Mouse (Mus musculus) lung, embryonic 15.5 days (tissue): ENCODE results near the gene Wap. TPM values are rescaled to one million over a fixed set of nuclear protein-coding genes. Genes with fewer than 3 reads are reported as not detected.

Source experiments
- ATAC-seq: fragments of 200-750 bp; cut with Nextera tagmentation; 2 replicates; pipeline ENCODE4 v1.8.0; 2017; ENCODE audit warnings: moderate number of reproducible peaks, borderline replicate concordance; ENCODE audit not compliant: low FRiP score, low TSS enrichment; ENCODE audit errors: extremely low read depth
- H3K27ac ChIP-seq: fragments of 300-500 bp; sonication (generic); 2 replicates; pipeline ENCODE4 v1.5.1; 2015; ENCODE audit warnings: moderate library complexity, mild to moderate bottlenecking, inconsistent platforms
- H3K27me3 ChIP-seq: fragments of 300-500 bp; sonication (generic); 2 replicates; pipeline ENCODE4 v1.6.1; 2015; ENCODE audit warnings: inconsistent platforms
- H3K36me3 ChIP-seq: fragments of 300-500 bp; sonication (generic); 2 replicates; pipeline ENCODE4 v1.6.1; 2015; ENCODE audit warnings: inconsistent platforms
- H3K4me1 ChIP-seq: fragments of 300-500 bp; sonication (generic); 2 replicates; pipeline ENCODE4 v1.6.1; 2015; ENCODE audit warnings: inconsistent platforms
- H3K4me2 ChIP-seq: fragments of 300-500 bp; sonication (generic); 2 replicates; pipeline ENCODE4 v1.6.1; 2015; ENCODE audit warnings: inconsistent platforms, mild to moderate bottlenecking, moderate library complexity
- H3K4me3 ChIP-seq: fragments of 300-500 bp; sonication (generic); 2 replicates; pipeline ENCODE4 v1.5.1; 2015; ENCODE audit warnings: mild to moderate bottlenecking, inconsistent platforms
- H3K9ac ChIP-seq: fragments of 300-500 bp; sonication (generic); 2 replicates; pipeline ENCODE4 v1.6.1; 2015; ENCODE audit warnings: inconsistent platforms
- H3K9me3 ChIP-seq: fragments of 300-500 bp; sonication (generic); 2 replicates; pipeline ENCODE4 v1.6.1; 2016; ENCODE audit warnings: inconsistent platforms
- WGBS: fragments of 180-500 bp; shearing (Covaris S2); methylation state at CpG from one replicate; pipeline ENCODE4 v1.1.7; 2015; 5-methylcytosine and 5-hydroxymethylcytosine counted together
- polyA plus RNA-seq: library from polyadenylated mRNA; unstranded; fragments of >200 nt; fragmentation: Nextera tagmentation; extraction: Ambion mirVana; gene quantifications from 2 replicates; pipeline ENCODE4 v1.2.1, GENCODE M21; 2015

The Wap gene
- polyA plus RNA-seq: not detected in 2 replicates

DNA sequence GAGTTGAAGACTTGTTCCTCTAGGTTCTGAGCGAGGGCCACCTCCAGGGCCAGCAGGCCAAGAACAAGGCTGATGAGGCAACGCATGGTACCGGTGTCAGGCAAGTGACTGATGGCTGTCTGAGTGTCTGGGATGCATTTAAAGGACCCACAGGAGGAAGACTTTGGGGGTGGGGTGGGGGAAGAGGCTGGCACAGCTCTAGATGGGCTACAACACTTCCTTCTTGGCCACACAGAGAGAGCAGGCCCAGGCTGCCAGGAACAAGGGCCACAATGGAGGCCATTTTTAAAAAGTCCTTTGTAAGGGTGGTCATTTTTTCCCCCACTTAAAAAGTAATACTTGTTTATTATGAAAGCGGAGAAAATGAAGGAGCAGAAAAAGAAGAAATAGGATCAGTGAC lies at the start of gene Wap:
Wap (minus strand) TSS at position 101 of the 400 bp plus-strand sequence.
- H3K27ac ChIP-seq: no peak within 1 kb of the TSS
- no peaks in the 10 kb centered on the region for H3K27me3 ChIP-seq
- no peaks in the 10 kb centered on the region for H3K4me1 ChIP-seq
- H3K9ac ChIP-seq: no peak within 1 kb of the TSS
- H3K36me3 ChIP-seq: no peaks in the 10 kb centered on the region
- H3K4me3 ChIP-seq: no peak within 1 kb of the TSS
- ATAC-seq: no peak
- WGBS: 85% methylated on average over 4 of the region's 4 CpGs
- no peaks in the 10 kb centered on the region for H3K9me3 ChIP-seq
- no peak within 1 kb of the TSS for H3K4me2 ChIP-seq

- Histone ChIP-seq H3K27me3 (no peaks in the 10 kb centered on the region), H3K4me1 (no peaks in the 10 kb centered on the region), H3K4me3 (no peak overlapping the region), H3K9ac (no peak overlapping the region), H3K27ac (no peak overlapping the region), H3K9me3 (no peaks in the 10 kb centered on the region), H3K4me2 (no peak overlapping the region), H3K36me3 (no peaks in the 10 kb centered on the region)
- no peak for ATAC-seq
- 68% methylated on average over 3 of the region's 3 CpGs for WGBS
Observed at GRCm38 (mm10) chr11:6684741-6685140, 46.3 kb upstream of the Wap start.

- Histone ChIP-seq H3K27me3 (no peaks in the 10 kb centered on the region), H3K4me2 (peak overlapping the region; percentile 38), H3K9me3 (no peaks in the 10 kb centered on the region), H3K4me3 (no peak overlapping the region), H3K4me1 (no peaks in the 10 kb centered on the region), H3K27ac (no peak overlapping the region), H3K9ac (no peak overlapping the region), H3K36me3 (no peaks in the 10 kb centered on the region)
- ATAC-seq: 0 out of 2 replicates have a peak, but pooled peaks have one; percentile 40
- WGBS: 18% methylated on average over 10 of the region's 10 CpGs
Observed at GRCm38 (mm10) chr11:6680397-6680818, 42.0 kb upstream of the Wap start.

DNA sequence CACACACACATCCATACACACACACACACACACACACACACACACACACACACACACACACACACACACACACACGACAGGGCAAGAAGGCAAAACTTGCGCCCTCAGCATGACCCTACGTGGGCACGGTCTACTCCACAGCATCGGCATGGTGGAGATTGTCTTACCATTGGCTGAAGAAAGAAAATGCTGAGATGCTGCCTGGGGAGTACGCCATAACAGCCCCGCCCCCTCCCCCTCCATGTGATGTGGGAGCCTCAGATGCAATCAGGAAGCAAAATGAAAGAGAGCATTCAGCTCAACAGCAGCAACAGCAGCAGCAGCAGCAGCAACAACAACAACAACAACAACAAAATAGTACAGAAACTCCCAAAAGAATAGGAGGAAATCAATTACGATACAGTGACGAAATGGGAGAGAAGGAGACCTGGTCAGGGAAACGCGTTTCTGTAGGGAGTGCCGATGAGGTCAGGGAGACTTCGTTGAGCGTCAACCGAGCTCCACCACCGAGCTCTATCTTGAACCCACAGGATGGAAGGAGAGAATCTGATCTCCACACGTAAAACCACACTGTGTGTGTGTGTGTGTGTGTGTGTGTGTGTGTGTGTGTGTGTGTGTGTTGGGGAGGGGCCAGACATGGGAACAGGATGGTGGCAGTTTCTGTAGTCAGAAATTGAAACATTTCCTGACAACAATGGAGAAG lies 41.4 kb upstream of the Wap start:
- ATAC-seq: no peak
- WGBS: 62% methylated on average over 17 of the region's 17 CpGs
- H3K36me3 ChIP-seq: no peaks in the 10 kb centered on the region

DNA sequence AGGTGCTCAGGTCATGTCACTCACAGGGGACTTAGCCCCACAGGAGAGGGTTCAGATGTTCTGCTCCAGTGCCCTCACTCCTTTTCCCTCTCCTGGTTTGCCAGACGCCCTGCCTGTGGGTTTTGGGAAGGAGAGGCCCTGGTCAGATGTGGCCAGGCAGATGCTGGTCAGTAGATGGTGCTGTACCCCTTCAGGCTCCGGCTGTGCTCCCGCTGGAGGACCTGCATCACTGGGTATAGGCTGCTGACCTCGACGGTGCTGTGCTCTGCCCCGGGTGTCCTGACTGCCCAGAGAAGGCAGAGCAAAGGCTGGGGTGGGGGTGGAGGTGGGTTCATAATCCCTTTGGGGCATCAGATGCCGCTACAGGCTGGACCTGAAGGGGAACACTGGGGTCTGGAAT lies 39.1 kb upstream of the Wap start:
- Histone ChIP-seq H3K27ac (no peak overlapping the region), H3K4me2 (no peak overlapping the region), H3K27me3 (no peaks in the 10 kb centered on the region), H3K9me3 (no peaks in the 10 kb centered on the region), H3K4me1 (no peaks in the 10 kb centered on the region), H3K9ac (no peak overlapping the region), H3K4me3 (no peak overlapping the region), H3K36me3 (no peaks in the 10 kb centered on the region)
- WGBS: 20% methylated on average over 7 of the region's 7 CpGs
- ATAC-seq: peak; percentile 41; the same call in 1 of the 2 replicates

More for the DNA sequence above, 41.4 kb upstream of the Wap start:
- peak overlapping the region; percentile 38 for H3K4me2 ChIP-seq
- H3K9ac ChIP-seq: no peak overlapping the region
- no peak overlapping the region for H3K4me3 ChIP-seq
- no peaks in the 10 kb centered on the region for H3K27me3 ChIP-seq
- H3K27ac ChIP-seq: no peak overlapping the region
- no peaks in the 10 kb centered on the region for H3K4me1 ChIP-seq
- no peaks in the 10 kb centered on the region for H3K9me3 ChIP-seq

GRCm38 (mm10) chr11:6676641-6677040 lies 38.2 kb upstream of the Wap start:
- H3K9ac ChIP-seq: no peak overlapping the region
- WGBS: 85% methylated on average over 9 of the region's 9 CpGs
- no peak overlapping the region for H3K27ac ChIP-seq
- H3K4me2 ChIP-seq: no peak overlapping the region
- H3K36me3 ChIP-seq: no peaks in the 10 kb centered on the region
- ATAC-seq: no peak
- H3K9me3 ChIP-seq: no peaks in the 10 kb centered on the region
- H3K4me3 ChIP-seq: no peak overlapping the region
- H3K4me1 ChIP-seq: no peaks in the 10 kb centered on the region
- no peaks in the 10 kb centered on the region for H3K27me3 ChIP-seq

DNA sequence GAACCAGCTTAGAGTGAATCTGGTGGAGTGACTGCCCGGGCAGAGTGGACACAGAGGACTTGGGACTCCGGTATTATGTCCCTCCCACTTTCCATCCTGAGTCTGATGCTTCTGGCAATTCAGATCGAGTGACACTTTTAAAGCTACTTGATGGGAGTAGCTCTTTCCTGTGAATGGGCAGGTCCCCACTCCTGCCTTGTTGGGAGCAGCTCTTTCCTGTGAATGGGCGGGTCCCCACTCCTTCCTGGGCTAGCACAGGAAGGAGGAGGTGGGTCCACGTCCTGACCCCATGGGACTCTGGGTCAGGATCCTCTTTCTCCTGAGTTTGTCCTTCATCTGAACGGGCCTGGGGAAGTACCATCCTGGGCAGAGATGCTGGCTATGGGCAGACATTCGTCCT lies 37.0 kb upstream of the Wap start:
- no peak overlapping the region for H3K4me3 ChIP-seq
- no peak for ATAC-seq
- H3K9me3 ChIP-seq: no peaks in the 10 kb centered on the region
- no peaks in the 10 kb centered on the region for H3K4me1 ChIP-seq
- no peak overlapping the region for H3K9ac ChIP-seq
- no peaks in the 10 kb centered on the region for H3K27me3 ChIP-seq
- H3K36me3 ChIP-seq: no peaks in the 10 kb centered on the region
- no peak overlapping the region for H3K27ac ChIP-seq
- H3K4me2 ChIP-seq: no peak overlapping the region
- 49% methylated on average over 7 of the region's 7 CpGs for WGBS

DNA sequence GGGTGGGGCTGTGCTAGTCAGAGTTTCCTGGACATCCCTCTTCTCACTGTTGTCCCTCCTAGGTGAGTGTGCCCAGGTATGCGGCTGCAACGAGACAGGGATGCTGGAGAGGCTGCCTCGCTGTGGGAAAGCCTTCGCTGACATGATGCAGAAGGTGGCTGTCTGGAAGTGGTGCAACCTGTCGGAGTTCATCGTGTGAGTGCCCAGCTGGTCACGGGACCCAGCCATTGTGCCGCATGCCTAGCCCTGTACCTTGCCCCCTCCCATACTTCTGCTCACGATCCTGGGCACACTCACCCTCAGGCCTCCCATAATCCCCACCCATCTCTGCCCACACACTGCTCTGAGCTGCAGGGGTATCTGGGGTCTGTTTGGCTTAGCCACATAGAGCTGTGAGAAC lies 36.3 kb upstream of the Wap start:
- no peaks in the 10 kb centered on the region for H3K4me1 ChIP-seq
- no peak overlapping the region for H3K27ac ChIP-seq
- H3K9ac ChIP-seq: no peak overlapping the region
- WGBS: 73% methylated on average over 9 of the region's 9 CpGs
- no peaks in the 10 kb centered on the region for H3K27me3 ChIP-seq
- no peaks in the 10 kb centered on the region for H3K9me3 ChIP-seq
- ATAC-seq: no peak
- no peak overlapping the region for H3K4me2 ChIP-seq
- H3K36me3 ChIP-seq: no peaks in the 10 kb centered on the region
- no peak overlapping the region for H3K4me3 ChIP-seq

GRCm38 (mm10) chr11:6670826-6671225 lies 32.4 kb upstream of the Wap start:
- Histone ChIP-seq H3K36me3 (no peaks in the 10 kb centered on the region), H3K4me3 (no peak overlapping the region), H3K4me1 (no peaks in the 10 kb centered on the region), H3K9ac (no peak overlapping the region), H3K27ac (no peak overlapping the region), H3K4me2 (no peak overlapping the region), H3K27me3 (no peaks in the 10 kb centered on the region), H3K9me3 (no peaks in the 10 kb centered on the region)
- ATAC-seq: no peak
- WGBS: 82% methylated on average over 4 of the region's 4 CpGs

DNA sequence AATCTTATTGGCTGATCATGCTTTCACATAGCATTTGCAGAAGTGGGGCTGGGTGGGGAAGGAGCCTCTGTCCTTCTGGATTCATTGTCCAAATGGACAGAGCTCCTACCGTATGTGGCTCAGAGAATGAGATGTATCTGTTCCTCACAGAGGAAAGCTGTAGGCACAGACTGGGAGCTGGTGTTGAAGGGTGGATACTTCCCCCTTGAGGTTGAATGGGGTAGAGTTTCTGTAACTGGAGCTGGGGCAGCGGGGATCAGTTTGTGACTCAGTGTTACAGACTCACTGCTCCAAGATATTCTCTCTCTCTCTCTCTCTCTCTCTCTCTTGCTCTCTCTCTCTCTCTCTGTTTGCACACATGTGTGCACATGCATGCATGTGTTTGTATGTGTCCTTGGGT lies 31.6 kb upstream of the Wap start:
- Histone ChIP-seq H3K27ac (no peak overlapping the region), H3K36me3 (no peaks in the 10 kb centered on the region), H3K4me3 (no peak overlapping the region), H3K4me2 (no peak overlapping the region), H3K9me3 (no peaks in the 10 kb centered on the region), H3K9ac (no peak overlapping the region), H3K4me1 (no peaks in the 10 kb centered on the region), H3K27me3 (no peaks in the 10 kb centered on the region)
- no peak for ATAC-seq
- WGBS: 39% methylated on average over 2 of the region's 2 CpGs

DNA sequence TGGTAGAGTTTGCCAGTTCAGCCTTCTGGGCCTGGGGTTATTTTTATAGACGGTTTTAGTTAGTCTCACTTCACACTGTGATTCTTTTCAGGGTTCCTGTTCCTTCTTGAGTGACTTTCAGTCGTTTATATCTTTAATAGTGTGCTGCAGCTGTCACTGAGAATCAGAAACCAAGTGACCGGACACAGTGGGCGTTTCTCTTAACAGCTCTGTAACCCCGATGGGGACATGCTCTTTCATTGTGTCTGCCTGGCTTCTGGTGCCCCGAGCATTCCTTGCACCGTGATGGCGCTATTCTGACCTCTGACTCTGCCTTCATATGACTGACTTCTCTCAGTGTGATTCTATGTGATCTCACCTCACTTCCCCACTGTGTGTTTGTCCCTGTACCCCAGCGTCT lies 30.6 kb upstream of the Wap start:
- ATAC-seq: no peak
- WGBS: 53% methylated on average over 9 of the region's 9 CpGs
- no peak overlapping the region for H3K4me2 ChIP-seq

DNA sequence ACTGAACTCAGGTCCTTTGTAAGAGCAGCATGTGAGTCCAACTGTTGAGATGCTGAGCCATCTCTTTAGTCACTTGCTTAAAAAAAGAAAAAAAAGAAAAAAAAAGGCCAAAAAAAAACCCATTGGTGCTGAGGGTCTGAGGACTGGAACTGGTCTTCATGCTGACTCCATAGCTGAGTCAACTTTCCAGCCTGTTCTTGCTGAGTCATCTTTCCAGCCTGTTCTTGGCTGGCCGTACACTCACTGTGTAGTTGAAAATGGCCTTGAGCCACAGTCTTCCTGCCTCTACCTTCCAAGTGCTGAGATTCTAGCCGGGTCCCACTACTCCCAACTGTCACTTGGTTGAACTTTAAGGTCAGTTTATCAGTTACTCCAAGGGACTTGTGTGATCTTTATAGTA lies 28.2 kb upstream of the Wap start:
- no peak overlapping the region for H3K9ac ChIP-seq
- H3K4me3 ChIP-seq: no peak overlapping the region
- 76% methylated on average over 2 of the region's 2 CpGs for WGBS
- no peaks in the 10 kb centered on the region for H3K4me1 ChIP-seq
- no peak for ATAC-seq
- no peaks in the 10 kb centered on the region for H3K27me3 ChIP-seq
- H3K36me3 ChIP-seq: no peaks in the 10 kb centered on the region
- no peak overlapping the region for H3K27ac ChIP-seq
- no peak overlapping the region for H3K4me2 ChIP-seq
- no peaks in the 10 kb centered on the region for H3K9me3 ChIP-seq

More for the DNA sequence above, 30.6 kb upstream of the Wap start:
- no peaks in the 10 kb centered on the region for H3K4me1 ChIP-seq
- no peak overlapping the region for H3K4me3 ChIP-seq
- H3K36me3 ChIP-seq: no peaks in the 10 kb centered on the region
- H3K9me3 ChIP-seq: no peaks in the 10 kb centered on the region
- no peak overlapping the region for H3K27ac ChIP-seq
- H3K9ac ChIP-seq: no peak overlapping the region
- no peaks in the 10 kb centered on the region for H3K27me3 ChIP-seq
